Mouse (Mus musculus) adrenal gland, postnatal 14 days (tissue): ENCODE data around the gene Gm8909. TPM values are rescaled to one million over a fixed set of nuclear protein-coding genes. Genes with fewer than 3 reads are reported as not detected.

Experiments
- total RNA-seq: library from RNA; stranded (reverse); gene quantifications from 2 replicates; pipeline ENCODE4 v1.2.3, GENCODE M21; 2021

The Gm8909 gene
- total RNA-seq, 1 experiment from 2014 or later, result not detected

Other genes starting within 250 kb of the Gm8909 start
- gene Abcf1, start 198.8 kb downstream of the Gm8909 start, total RNA-seq, result 92.5 and 100 TPM in 2 replicates
- gene Gnl1, start 188.7 kb downstream of the Gm8909 start, total RNA-seq, result 42.7 and 48.7 TPM in 2 replicates
- gene Prr3, start 188.3 kb downstream of the Gm8909 start, total RNA-seq, result 24.3 and 24.7 TPM in 2 replicates
- 4.6 and 8.2 TPM in 2 replicates for gene H2-T24, start 148.0 kb downstream of the Gm8909 start, total RNA-seq
- 44.2 and 52.7 TPM in 2 replicates for gene H2-T23, start 135.7 kb downstream of the Gm8909 start, total RNA-seq
- gene H2-T22, start 125.8 kb downstream of the Gm8909 start, total RNA-seq, result 23.3 and 27.6 TPM in 2 replicates
- not detected in 2 replicates for gene Gm6034, start 125.6 kb downstream of the Gm8909 start, total RNA-seq
- 2.2 and 3.0 TPM in 2 replicates for gene Gm11127, start 110.2 kb downstream of the Gm8909 start, total RNA-seq
- 0.26 and 0.34 TPM in 2 replicates for gene Gm19684, start 46.9 kb downstream of the Gm8909 start, total RNA-seq
- gene Gm7030, start 39.1 kb downstream of the Gm8909 start, total RNA-seq, result not detected in 2 replicates
- 0.44 TPM in 1 of 2 replicates, not detected in the other for gene H2-T3, start 21.8 kb upstream of the Gm8909 start, total RNA-seq
- 44.2 and 47.9 TPM in 2 replicates for gene Rpp21, start 89.5 kb upstream of the Gm8909 start, total RNA-seq
- 15.6 and 18.4 TPM in 2 replicates for gene Trim39, start 103.7 kb upstream of the Gm8909 start, total RNA-seq
- gene H2-M10.2, start 118.0 kb upstream of the Gm8909 start, total RNA-seq, result not detected in 2 replicates
- gene H2-M10.1, start 157.6 kb upstream of the Gm8909 start, total RNA-seq, result not detected in 2 replicates
- gene H2-M10.3, start 199.9 kb upstream of the Gm8909 start, total RNA-seq, result not detected in 2 replicates